Mouse (Mus musculus) cortical plate, adult 2 months (tissue): ENCODE measurements around the gene Mrpl35.

Experiments used
- CTCF ChIP-seq: fragments of 200-500 bp; IDR thresholded peaks from 2 replicates; pipeline ENCODE4 v1.5.1; 2011; ENCODE audit warnings: mild to moderate bottlenecking, control low read depth, low read length; ENCODE audit not compliant: insufficient read depth; ENCODE audit errors: extremely low read depth
- POLR2A ChIP-seq: fragments of 200-500 bp; IDR thresholded peaks from 2 replicates; pipeline ENCODE4 v1.6.1; 2011; ENCODE audit warnings: mild to moderate bottlenecking, low read length, control low read depth; ENCODE audit not compliant: insufficient read depth; ENCODE audit errors: extremely low read depth

- no peak for TF ChIP-seq CTCF
- TF ChIP-seq POLR2A: no peak
Measured at GRCm38 (mm10) chr6:71871396-71871795, 44.6 kb upstream of the Mrpl35 start.
